Comparison of ENCODE assay signal across 8 mouse cellular contexts in genomic region chr3:152396278-152396987, GRCm38 (mm10). TPM values are rescaled to one million over a fixed set of nuclear protein-coding genes. Genes with fewer than 3 reads are reported as not detected.
DNase-seq lines count a peak whose midpoint lies in the region; ATAC-seq and TF ChIP-seq lines count a peak whose summit lies in the region.

No protein-coding gene starts in this region.

- peak overlapping the region; percentile 90 for H3K4me3 ChIP-seq in E14TG2a.4 (replicated peaks; ENCODE audit: low read length)
- H3K4me3 ChIP-seq in forebrain, embryonic 13.5 days, result peak overlapping the region; percentile 79
- peak overlapping the region; percentile 81 for H3K4me3 ChIP-seq in neural tube, embryonic 15.5 days (replicated peaks)

- H3K27me3 ChIP-seq in E14TG2a.4 (ENCODE audit: insufficient read depth, low read length), result no peaks in the 10 kb centered on the region
- H3K27me3 ChIP-seq in forebrain, embryonic 13.5 days, result no peaks in the 10 kb centered on the region
- H3K27me3 ChIP-seq in neural tube, embryonic 15.5 days (replicated peaks), result no peaks in the 10 kb centered on the region

- H3K4me1 ChIP-seq in E14TG2a.4 (replicated peaks; ENCODE audit: low read depth, low read length), result peaks cover 60% of the 10 kb centered on the region
- H3K4me1 ChIP-seq in forebrain, embryonic 13.5 days, result peaks cover 35% of the 10 kb centered on the region
- H3K4me1 ChIP-seq in neural tube, embryonic 15.5 days, result peaks cover 34% of the 10 kb centered on the region

- H3K36me3 ChIP-seq in E14TG2a.4 (ENCODE audit: insufficient read depth, low read length), result peaks cover 37% of the 10 kb centered on the region
- H3K36me3 ChIP-seq in forebrain, embryonic 13.5 days (ENCODE audit: poor library complexity, severe bottlenecking), result peaks cover 20% of the 10 kb centered on the region
- no peaks in the 10 kb centered on the region; the same call in 1 of the 2 replicates for H3K36me3 ChIP-seq in neural tube, embryonic 15.5 days

- DNase-seq in c-Kit-positive CD71-positive TER-119-positive erythroid progenitor cells, embryonic 14.5 days (ENCODE audit: low spot score), result peak; percentile 95
- peak; percentile 99 for DNase-seq in heart, postnatal 14 days
- DNase-seq in layer of hippocampus, adult 11-12 months (ENCODE audit: low spot score), result peak; percentile 97
- DNase-seq in lung, adult 18-20 months, result peak; percentile 96 to 97
- peak; percentile 97 for DNase-seq in testis, postnatal 14 days (ENCODE audit: low spot score)

- no peak for TF ChIP-seq CTCF in E14TG2a.4 (conservative IDR thresholded peaks at IDR 0.05; ENCODE audit: low read length)

- ATAC-seq in forebrain, embryonic 13.5 days, result peak; percentile 91
- peak; percentile 93 for ATAC-seq in neural tube, embryonic 15.5 days (ENCODE audit: low FRiP score)

- no peaks in the 10 kb centered on the region for H3K9me3 ChIP-seq in E14TG2a.4 (ENCODE audit: low read length)
- no peaks in the 10 kb centered on the region for H3K9me3 ChIP-seq in forebrain, embryonic 13.5 days (replicated peaks)
- no peaks in the 10 kb centered on the region for H3K9me3 ChIP-seq in neural tube, embryonic 15.5 days (replicated peaks)

- H3K9ac ChIP-seq in forebrain, embryonic 13.5 days, result peak overlapping the region; percentile 93
- H3K9ac ChIP-seq in neural tube, embryonic 15.5 days (replicated peaks), result peak overlapping the region; percentile 90

- H3K27ac ChIP-seq in forebrain, embryonic 13.5 days, result peak overlapping the region; percentile 98
- H3K27ac ChIP-seq in neural tube, embryonic 15.5 days (replicated peaks), result peak overlapping the region; percentile 100

- intact Hi-C loops in heart, postnatal 14 days (cut with DNase I), result no loop called here

- WGBS in forebrain, embryonic 13.5 days, result under 1% methylated on average over 70 of the region's 102 CpGs
- WGBS in neural tube, embryonic 15.5 days, result under 1% methylated on average over 81 of the region's 102 CpGs

- H3K4me2 ChIP-seq in forebrain, embryonic 13.5 days, result peak overlapping the region; percentile 80
- peak overlapping the region; percentile 75 for H3K4me2 ChIP-seq in neural tube, embryonic 15.5 days

RNA-seq across cellular contexts. Expression of gene Zzz3, which starts 1.2 kb away (rescaled TPM):
- 39.4 and 46.6 TPM in 2 replicates for polyA plus RNA-seq in forebrain, embryonic 13.5 days (2015; fragmentation: Nextera tagmentation; extraction: Ambion mirVana)
- 10 to 100 TPM; 22.5 to 29.3 TPM for total RNA-seq in heart, postnatal 14 days (2021)
- polyA plus RNA-seq in neural tube, embryonic 15.5 days (2015; fragmentation: Nextera tagmentation; extraction: Ambion mirVana), result 23.4 and 27.5 TPM in 2 replicates

RNA-seq across cellular contexts. Expression of gene Usp33, which starts 50.2 kb away (rescaled TPM):
- polyA plus RNA-seq in forebrain, embryonic 13.5 days (2015; fragmentation: Nextera tagmentation; extraction: Ambion mirVana), result 64.7 and 69.5 TPM in 2 replicates
- total RNA-seq in heart, postnatal 14 days (2021), result 10 to 100 TPM; 29.1 to 30.9 TPM
- polyA plus RNA-seq in neural tube, embryonic 15.5 days (2015; fragmentation: Nextera tagmentation; extraction: Ambion mirVana), result 80.9 and 88.5 TPM in 2 replicates

RNA-seq across cellular contexts. Expression of gene Miga1, which starts 56.2 kb away (rescaled TPM):
- 22.1 and 24.0 TPM in 2 replicates for polyA plus RNA-seq in forebrain, embryonic 13.5 days (2015; fragmentation: Nextera tagmentation; extraction: Ambion mirVana)
- 10 to 100 TPM; 10.8 to 12.4 TPM for total RNA-seq in heart, postnatal 14 days (2021)
- 16.8 and 17.3 TPM in 2 replicates for polyA plus RNA-seq in neural tube, embryonic 15.5 days (2015; fragmentation: Nextera tagmentation; extraction: Ambion mirVana)

Comparison
In these comparisons a context has a peak if more than half of its experiments do, and no peak if none do; other contexts are left out.
1. Peak in every context shown above with its lines: DNase-seq, ATAC-seq, H3K4me3 ChIP-seq and H3K27ac ChIP-seq.